Mouse (Mus musculus): ENCODE measurements around the gene Commd7.
"Not testable (repeated sequence)": the region's sequence is repeated elsewhere in the genome, so short reads cannot be mapped to it uniquely, and the experiment has no call there.

The Commd7 gene

DNA sequence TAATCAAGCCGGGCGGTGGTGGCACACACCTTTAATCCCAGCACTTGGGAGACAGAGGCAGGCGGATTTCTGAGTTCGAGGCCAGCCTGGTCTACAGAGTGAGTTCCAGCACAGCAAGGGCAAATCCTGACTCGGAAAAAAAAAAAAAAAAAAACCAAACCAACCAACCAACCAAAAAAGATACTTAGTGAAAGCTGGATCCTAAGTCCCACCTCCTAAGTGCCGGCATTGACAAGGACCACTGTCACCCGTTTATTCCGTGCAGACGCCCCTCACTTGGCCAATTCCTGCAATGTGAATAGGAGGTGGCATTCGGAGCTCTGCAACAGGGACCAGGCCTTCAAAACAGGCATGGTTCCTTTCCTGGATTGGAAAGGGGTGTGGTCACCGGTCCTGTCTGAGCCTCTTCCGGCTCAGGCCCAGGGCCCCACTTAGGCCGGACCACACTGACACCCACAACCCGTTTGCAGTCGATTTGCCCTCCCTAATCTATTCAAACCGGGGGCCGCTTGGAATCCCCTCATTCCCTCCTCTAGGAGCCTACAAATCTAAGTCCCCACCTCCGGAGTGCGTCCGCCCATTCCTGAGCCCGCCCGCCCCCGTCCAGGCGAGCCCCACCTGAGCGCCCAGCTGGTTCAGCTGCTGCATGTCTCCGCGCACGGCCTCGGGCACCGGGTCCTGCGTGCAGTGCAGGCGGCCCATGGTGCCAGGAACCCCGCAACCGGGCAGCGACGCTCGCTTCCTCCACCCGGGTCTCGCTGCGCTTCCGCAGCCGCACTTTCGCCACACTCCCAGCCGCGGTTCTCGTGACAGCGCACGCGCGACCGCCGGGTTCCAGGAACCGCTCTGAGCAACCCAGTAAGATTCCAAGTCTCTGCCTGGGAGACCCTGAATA lies at the start of gene Commd7:
TSS of gene Commd7 (minus strand) at position 806 of the 895 bp plus-strand sequence.
- peak; percentile 65 for DNase-seq (ENCODE audit: low read depth, low spot score)

- peak; percentile 36 for DNase-seq (ENCODE audit: low read depth, low spot score)
These were observed 47.4 kb upstream of the Commd7 start for GRCm38 (mm10) chr2:153679959-153680358.

DNA sequence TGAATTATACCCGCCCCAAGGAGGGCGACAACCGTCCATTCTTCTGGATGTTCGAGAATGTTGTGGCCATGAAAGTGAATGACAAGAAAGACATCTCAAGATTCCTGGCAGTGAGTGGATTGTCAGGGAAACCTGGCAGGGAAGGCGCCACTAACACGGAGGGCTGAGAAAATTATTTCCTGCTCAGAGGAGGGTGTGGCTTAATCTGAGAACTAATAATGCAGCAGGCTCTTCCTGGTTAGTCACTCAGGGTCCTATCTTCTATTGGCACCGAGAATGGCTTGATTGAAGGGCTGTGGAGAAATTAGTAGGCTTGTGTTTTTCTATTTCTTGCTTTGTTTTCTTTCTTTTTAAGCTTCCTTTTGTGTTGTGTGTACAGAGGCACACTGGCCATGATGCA lies 45.0 kb upstream of the Commd7 start:
- DNase-seq (ENCODE audit: low read depth, low spot score), result no peak

GRCm38 (mm10) chr2:153676944-153677343 lies 44.4 kb upstream of the Commd7 start:
- DNase-seq (ENCODE audit: low read depth, low spot score), result no peak

DNA sequence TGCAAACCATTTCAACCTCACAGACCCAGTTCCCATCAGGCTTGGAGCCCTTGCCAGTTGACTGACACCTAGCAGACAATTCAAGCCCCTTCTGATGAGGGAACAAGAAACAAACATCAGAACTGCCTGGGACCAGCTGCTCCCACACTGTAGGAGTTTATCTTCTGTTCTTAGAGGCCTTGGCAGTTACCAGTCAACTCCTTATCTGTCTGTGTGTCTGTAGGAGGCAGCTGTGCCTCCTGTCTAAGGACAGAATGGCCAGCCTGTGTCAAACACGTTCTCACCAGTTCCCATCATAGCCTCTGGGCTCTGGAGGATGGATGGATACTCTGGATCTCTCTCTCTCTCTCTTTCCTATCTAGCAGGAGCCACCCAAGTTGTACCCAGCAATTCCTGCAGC lies 42.8 kb upstream of the Commd7 start:
- DNase-seq (ENCODE audit: low read depth, low spot score), result not testable (repeated sequence)

DNA sequence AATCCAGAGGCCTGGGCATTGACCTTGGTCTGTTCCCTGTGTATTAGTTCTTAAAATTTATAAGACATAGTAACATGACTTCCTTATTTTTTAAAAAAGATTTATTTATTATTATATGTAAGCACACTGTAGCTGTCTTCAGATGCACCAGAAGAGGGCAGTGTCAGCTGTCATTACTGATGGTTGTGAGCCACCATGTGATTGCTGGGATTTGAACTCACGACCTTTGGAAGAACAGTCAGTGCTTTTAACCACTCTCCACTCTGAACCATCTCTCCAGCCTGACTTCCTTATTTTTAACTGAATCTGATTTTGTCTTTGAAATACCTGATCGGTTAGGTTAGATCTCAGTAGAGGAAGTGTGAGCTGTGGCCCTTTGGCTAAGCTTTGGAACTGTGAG lies 40.0 kb upstream of the Commd7 start:
- no peak for DNase-seq (ENCODE audit: low read depth, low spot score)

DNA sequence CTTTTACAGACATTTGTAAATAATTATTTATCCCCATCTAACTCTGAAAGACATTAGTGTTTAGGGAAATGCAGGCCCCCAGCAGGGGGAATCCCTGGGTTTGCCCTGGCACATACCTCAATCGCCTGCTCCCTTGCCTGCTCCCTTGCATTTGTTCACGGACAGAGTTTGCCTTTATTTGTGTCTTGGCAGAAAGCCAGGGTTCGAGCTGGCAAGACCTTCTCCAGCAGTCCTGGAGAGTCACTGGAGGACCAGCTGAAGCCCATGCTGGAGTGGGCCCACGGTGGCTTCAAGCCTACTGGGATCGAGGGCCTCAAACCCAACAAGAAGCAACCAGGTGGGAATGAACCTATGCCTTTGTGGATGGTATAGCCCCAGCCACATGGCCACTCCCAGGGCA lies 37.5 kb upstream of the Commd7 start:
- no peak for DNase-seq (ENCODE audit: low read depth, low spot score)

GRCm38 (mm10) chr2:153668754-153669376 lies 36.3 kb upstream of the Commd7 start:
- DNase-seq (ENCODE audit: low read depth, low spot score), result peak; percentile 44

DNA sequence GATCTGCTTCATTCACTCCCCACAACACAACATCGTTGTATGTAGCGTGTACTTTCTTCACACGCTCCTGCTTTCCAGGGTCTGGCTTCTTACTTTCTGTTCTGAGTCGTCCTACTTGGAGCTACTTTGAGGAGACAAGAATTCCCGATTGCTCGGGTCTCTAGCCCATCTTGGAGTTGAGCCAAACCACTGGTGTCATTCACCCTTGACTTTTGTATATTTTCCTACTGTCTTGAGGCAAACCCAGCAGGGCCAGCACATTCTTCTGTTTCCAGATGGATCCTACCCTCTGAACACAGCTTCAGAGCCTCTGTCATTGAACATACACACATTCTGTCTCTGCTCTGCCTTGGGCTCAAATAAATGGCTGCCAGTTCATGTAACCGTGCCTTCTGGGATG lies 32.8 kb upstream of the Commd7 start:
- no peak for DNase-seq (ENCODE audit: low read depth, low spot score)

GRCm38 (mm10) chr2:153660616-153661015 lies 28.0 kb upstream of the Commd7 start:
- DNase-seq (ENCODE audit: low read depth, low spot score), result no peak

GRCm38 (mm10) chr2:153657659-153658058 lies 25.1 kb upstream of the Commd7 start:
- DNase-seq (ENCODE audit: low read depth, low spot score), result not testable (repeated sequence)

DNA sequence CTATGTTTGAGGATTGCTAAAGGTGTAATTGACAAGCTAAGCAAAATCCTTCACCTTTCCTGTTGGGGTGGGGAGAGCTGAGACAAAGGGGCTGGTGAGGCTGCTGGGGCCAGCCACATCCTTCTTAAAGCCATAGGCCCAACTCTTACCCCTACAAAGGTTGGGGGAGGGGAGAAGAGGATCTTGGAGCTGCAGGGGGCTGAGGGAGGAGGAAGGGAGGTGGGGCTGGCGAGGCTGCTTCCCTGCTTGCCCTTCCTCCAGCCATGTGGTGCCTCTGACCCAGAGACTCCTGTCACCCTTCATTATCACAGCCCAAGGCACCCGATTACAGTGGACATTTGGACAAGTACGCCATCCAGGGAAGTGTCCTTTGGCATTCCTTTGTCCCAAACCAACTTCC lies 19.1 kb upstream of the Commd7 start:
- no peak for DNase-seq (ENCODE audit: low read depth, low spot score)

GRCm38 (mm10) chr2:153650014-153650687 lies 17.6 kb upstream of the Commd7 start:
- DNase-seq (ENCODE audit: low read depth, low spot score), result no peak

GRCm38 (mm10) chr2:153649298-153650013 lies 16.9 kb upstream of the Commd7 start, which contains the start of gene Dnmt3b:
TSS of gene Dnmt3b (plus strand) at chr2:153649450.
- DNase-seq (ENCODE audit: low read depth, low spot score), result no peak

DNA sequence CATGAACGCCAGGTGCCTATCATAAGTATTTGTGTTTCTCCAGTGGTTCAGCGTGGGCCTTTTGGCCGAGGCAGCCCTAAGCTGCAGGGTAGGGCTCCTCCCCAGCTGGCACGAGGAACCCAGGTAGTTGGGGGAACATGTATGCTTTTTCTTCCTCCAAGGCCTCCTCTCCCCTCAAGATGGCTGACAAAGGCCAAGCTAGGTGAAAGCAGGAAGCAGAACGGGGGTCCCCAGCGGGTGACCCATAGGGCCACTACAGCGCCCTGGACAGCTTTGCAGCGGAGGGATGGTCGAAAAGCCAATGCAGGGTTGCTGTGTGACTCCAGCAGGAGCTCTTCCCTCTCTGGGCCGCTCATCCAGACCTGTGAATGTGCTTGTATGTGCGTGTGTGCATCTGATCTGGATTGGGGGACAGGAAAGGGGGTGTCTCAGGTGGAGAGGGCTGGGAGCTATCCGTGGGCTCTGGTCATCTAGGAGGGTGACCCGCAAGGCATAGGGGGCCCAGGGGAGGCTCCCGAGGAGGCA lies 16.3 kb upstream of the Commd7 start:
- DNase-seq (ENCODE audit: low read depth, low spot score), result no peak

GRCm38 (mm10) chr2:153642999-153643398 lies 10.4 kb upstream of the Commd7 start:
- DNase-seq (ENCODE audit: low read depth, low spot score), result no peak

DNA sequence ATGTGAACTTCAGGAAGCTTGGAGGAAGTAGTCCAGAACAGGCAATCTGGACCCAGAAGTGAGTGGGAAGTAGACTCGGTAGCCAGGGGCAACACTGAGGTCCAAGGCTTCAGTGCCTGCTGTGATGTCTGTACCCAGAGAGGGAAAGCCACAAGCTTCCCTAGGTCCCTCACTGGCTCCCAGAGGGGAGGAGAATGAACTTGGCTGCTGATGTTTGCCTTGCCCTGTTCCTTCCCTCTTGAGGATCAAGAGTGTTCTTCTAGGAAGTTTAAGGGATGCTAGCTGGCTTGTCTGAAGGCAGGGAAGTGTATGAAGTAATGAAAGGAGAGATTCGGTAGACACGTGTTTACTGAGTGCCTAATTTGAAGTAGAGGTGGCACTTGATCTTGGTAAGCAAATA lies 9.9 kb upstream of the Commd7 start:
- no peak for DNase-seq (ENCODE audit: low read depth, low spot score)

- no peak for DNase-seq (ENCODE audit: low read depth, low spot score)
These were observed 6.5 kb upstream of the Commd7 start for GRCm38 (mm10) chr2:153638977-153639680.

DNA sequence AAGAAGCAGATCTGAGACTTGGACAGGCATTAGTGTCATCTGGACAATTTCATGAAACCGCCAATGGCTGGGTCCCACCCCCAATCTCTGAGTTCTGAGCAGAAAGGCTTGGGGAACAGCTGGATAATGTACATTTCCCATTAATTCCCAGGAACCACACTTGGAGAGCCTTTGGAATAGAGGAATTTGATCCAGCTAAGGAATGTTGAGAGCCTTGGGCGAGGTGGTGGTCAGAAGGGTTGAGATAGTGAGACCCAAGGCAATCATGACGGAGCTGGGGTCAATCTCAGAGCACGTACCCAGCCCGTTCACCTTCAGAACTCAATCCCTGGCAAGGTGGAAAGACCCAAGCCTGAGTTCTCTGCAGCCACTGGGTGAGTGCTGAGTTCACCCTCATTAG lies 678 bp upstream of the Commd7 start:
- no peak for DNase-seq (ENCODE audit: low read depth, low spot score)

- DNase-seq (ENCODE audit: low read depth, low spot score), result no peak
These were observed 268 bp upstream of the Commd7 start for GRCm38 (mm10) chr2:153632871-153633226.

GRCm38 (mm10) chr2:153630950-153631349 lies 1.6 kb downstream of the Commd7 start:
- no peak for DNase-seq (ENCODE audit: low read depth, low spot score)
